Mouse (Mus musculus) limb, embryonic 13.5 days (tissue): ENCODE data around the gene Adamts1. TPM values are rescaled to one million over a fixed set of nuclear protein-coding genes. Genes with fewer than 3 reads are reported as not detected.

Source experiments
- ATAC-seq: fragments of 200-750 bp; cut with Nextera tagmentation; 2 replicates; pipeline ENCODE4 v1.8.0; 2017; ENCODE audit warnings: low read depth, moderate number of reproducible peaks, moderate TSS enrichment; ENCODE audit not compliant: low FRiP score
- H3K27ac ChIP-seq: fragments of 300-500 bp; sonication (generic); 2 replicates; pipeline ENCODE4 v1.5.1; 2015; ENCODE audit warnings: inconsistent platforms, mild to moderate bottlenecking, moderate library complexity
- H3K27me3 ChIP-seq: fragments of 300-500 bp; sonication (generic); 2 replicates; pipeline ENCODE4 v1.6.1; 2015; ENCODE audit warnings: mild to moderate bottlenecking, inconsistent platforms
- H3K36me3 ChIP-seq: fragments of 300-500 bp; sonication (generic); 2 replicates; pipeline ENCODE4 v1.6.1; 2015; ENCODE audit warnings: inconsistent platforms, mild to moderate bottlenecking, moderate library complexity
- H3K4me1 ChIP-seq: fragments of 300-500 bp; sonication (generic); 2 replicates; pipeline ENCODE4 v1.6.1; 2015; ENCODE audit warnings: inconsistent platforms
- H3K4me2 ChIP-seq: fragments of 300-500 bp; sonication (generic); replicated peaks from 2 replicates; pipeline ENCODE4 v1.6.1; 2015; ENCODE audit warnings: inconsistent platforms, mild to moderate bottlenecking, moderate library complexity
- H3K4me3 ChIP-seq: fragments of 300-500 bp; sonication (generic); 2 replicates; pipeline ENCODE4 v1.5.1; 2015; ENCODE audit warnings: moderate library complexity, mild to moderate bottlenecking, inconsistent platforms
- H3K9ac ChIP-seq: fragments of 300-500 bp; sonication (generic); 2 replicates; pipeline ENCODE4 v1.6.1; 2015; ENCODE audit warnings: mild to moderate bottlenecking, inconsistent platforms
- H3K9me3 ChIP-seq: fragments of 300-500 bp; sonication (generic); 2 replicates; pipeline ENCODE4 v1.6.1; 2016; ENCODE audit warnings: inconsistent platforms
- WGBS: fragments of 180-500 bp; shearing (Covaris S2); methylation state at CpG from one replicate; pipeline ENCODE4 v1.1.7; 2015; 5-methylcytosine and 5-hydroxymethylcytosine counted together
- polyA plus RNA-seq: library from polyadenylated mRNA; unstranded; fragments of >200 nt; fragmentation: Nextera tagmentation; extraction: Ambion mirVana; gene quantifications from 2 replicates; pipeline ENCODE4 v1.2.1, GENCODE M21; 2015

Gene Adamts1
- 53.6 TPM in 2 replicates for polyA plus RNA-seq

GRCm38 (mm10) chr16:85802954-85803353, at the start of gene Adamts1:
Gene Adamts1, minus strand, starts transcription at chr16:85803113.
- H3K9me3 ChIP-seq, result no peaks in the 10 kb centered on the region
- peaks cover 22% of the 10 kb centered on the region for H3K36me3 ChIP-seq
- H3K27ac ChIP-seq, result peak within 1 kb of the TSS; percentile 95
- under 1% methylated on average over 26 of the region's 26 CpGs for WGBS
- ATAC-seq, result peak; percentile 91
- H3K4me2 ChIP-seq, result peak within 1 kb of the TSS; percentile 85
- peaks cover 33% of the 10 kb centered on the region for H3K4me1 ChIP-seq
- H3K27me3 ChIP-seq, result no peaks in the 10 kb centered on the region
- peak within 1 kb of the TSS; percentile 83 for H3K4me3 ChIP-seq
- peak within 1 kb of the TSS; percentile 94 for H3K9ac ChIP-seq

GRCm38 (mm10) chr16:85827066-85827465, 24.2 kb upstream of the Adamts1 start:
- Histone ChIP-seq H3K27ac (no peak overlapping the region), H3K27me3 (no peaks in the 10 kb centered on the region), H3K9ac (no peak overlapping the region), H3K4me3 (no peak overlapping the region), H3K4me2 (no peak overlapping the region), H3K36me3 (no peaks in the 10 kb centered on the region), H3K9me3 (no peaks in the 10 kb centered on the region), H3K4me1 (no peaks in the 10 kb centered on the region)
- ATAC-seq, result no peak
- 80% methylated on average over 3 of the region's 3 CpGs for WGBS

GRCm38 (mm10) chr16:85822330-85822916, 19.5 kb upstream of the Adamts1 start:
- H3K9ac ChIP-seq, result no peak overlapping the region
- ATAC-seq, result no peak
- 80% methylated on average over 5 of the region's 5 CpGs for WGBS
- no peak overlapping the region for H3K4me3 ChIP-seq
- no peaks in the 10 kb centered on the region for H3K9me3 ChIP-seq
- peaks cover 4% of the 10 kb centered on the region; the same call in 1 of the 2 replicates for H3K27me3 ChIP-seq
- no peak overlapping the region for H3K27ac ChIP-seq
- no peaks in the 10 kb centered on the region for H3K36me3 ChIP-seq
- no peaks in the 10 kb centered on the region for H3K4me1 ChIP-seq
- no peak overlapping the region for H3K4me2 ChIP-seq

GRCm38 (mm10) chr16:85819808-85820458, 17.0 kb upstream of the Adamts1 start:
- no peak; the same call in 1 of the 2 replicates for ATAC-seq
- H3K4me1 ChIP-seq, result no peaks in the 10 kb centered on the region
- H3K9ac ChIP-seq, result no peak overlapping the region
- H3K27ac ChIP-seq, result no peak overlapping the region
- 47% methylated on average over 5 of the region's 5 CpGs for WGBS
- H3K27me3 ChIP-seq, result peaks cover 4% of the 10 kb centered on the region; the same call in 1 of the 2 replicates
- no peak overlapping the region for H3K4me2 ChIP-seq
- no peak overlapping the region for H3K4me3 ChIP-seq
- no peaks in the 10 kb centered on the region for H3K36me3 ChIP-seq
- no peaks in the 10 kb centered on the region for H3K9me3 ChIP-seq

- no peak for ATAC-seq
- H3K27ac ChIP-seq, result no peak overlapping the region
- no peak overlapping the region for H3K4me3 ChIP-seq
- H3K9me3 ChIP-seq, result no peaks in the 10 kb centered on the region
- no peak overlapping the region for H3K4me2 ChIP-seq
- H3K9ac ChIP-seq, result no peak overlapping the region
- 92% methylated on average over 2 of the region's 2 CpGs for WGBS
- no peaks in the 10 kb centered on the region for H3K36me3 ChIP-seq
- peaks cover 3% of the 10 kb centered on the region; the same call in 1 of the 2 replicates for H3K27me3 ChIP-seq
- no peaks in the 10 kb centered on the region for H3K4me1 ChIP-seq
Measured at GRCm38 (mm10) chr16:85814116-85814515, 11.2 kb upstream of the Adamts1 start.

GRCm38 (mm10) chr16:85807626-85808025, 4.7 kb upstream of the Adamts1 start:
- peak overlapping the region; percentile 39 for H3K4me2 ChIP-seq

GRCm38 (mm10) chr16:85807072-85807471, 4.2 kb upstream of the Adamts1 start:
- no peaks in the 10 kb centered on the region for H3K27me3 ChIP-seq
- H3K4me3 ChIP-seq, result no peak overlapping the region
- no peak for ATAC-seq
- peak overlapping the region; percentile 39; the same call in 1 of the 2 replicates for H3K4me2 ChIP-seq
- WGBS, result 21% methylated on average over 3 of the region's 3 CpGs
- H3K27ac ChIP-seq, result no peak overlapping the region
- H3K4me1 ChIP-seq, result peaks cover 23% of the 10 kb centered on the region
- H3K9ac ChIP-seq, result no peak overlapping the region
- no peaks in the 10 kb centered on the region for H3K9me3 ChIP-seq
- no peaks in the 10 kb centered on the region for H3K36me3 ChIP-seq

More at GRCm38 (mm10) chr16:85807626-85808025, 4.7 kb upstream of the Adamts1 start:
- Histone ChIP-seq H3K4me1 (peaks cover 23% of the 10 kb centered on the region), H3K27ac (no peak overlapping the region), H3K36me3 (no peaks in the 10 kb centered on the region), H3K27me3 (no peaks in the 10 kb centered on the region), H3K4me3 (no peak overlapping the region), H3K9me3 (no peaks in the 10 kb centered on the region), H3K9ac (no peak overlapping the region)
- WGBS, result 10% methylated on average over 2 of the region's 2 CpGs
- no peak for ATAC-seq

- peaks cover 23% of the 10 kb centered on the region for H3K4me1 ChIP-seq
- H3K36me3 ChIP-seq, result no peaks in the 10 kb centered on the region
- H3K27ac ChIP-seq, result no peak overlapping the region
- no peak overlapping the region for H3K4me3 ChIP-seq
- H3K9ac ChIP-seq, result no peak overlapping the region
- ATAC-seq, result no peak
- 61% methylated on average over 2 of the region's 2 CpGs for WGBS
- no peaks in the 10 kb centered on the region for H3K9me3 ChIP-seq
- H3K27me3 ChIP-seq, result no peaks in the 10 kb centered on the region
- H3K4me2 ChIP-seq, result no peak overlapping the region
Measured at GRCm38 (mm10) chr16:85805581-85805980, 2.7 kb upstream of the Adamts1 start.

GRCm38 (mm10) chr16:85803613-85804551, 969 bp upstream of the Adamts1 start:
- peaks cover 33% of the 10 kb centered on the region for H3K4me1 ChIP-seq
- whole genome bisulfite sequencing, result 2% methylated on average over 25 of the region's 25 CpGs
- peaks cover 13% of the 10 kb centered on the region for H3K36me3 ChIP-seq
- H3K27ac ChIP-seq, result peak overlapping the region; percentile 95
- H3K9ac ChIP-seq, result peak overlapping the region; percentile 94
- H3K4me3 ChIP-seq, result peak overlapping the region; percentile 83
- ATAC-seq, result 0 out of 2 replicates have a peak, but pooled peaks have one; percentile 7
- H3K9me3 ChIP-seq, result no peaks in the 10 kb centered on the region
- peak overlapping the region; percentile 85 for H3K4me2 ChIP-seq
- no peaks in the 10 kb centered on the region for H3K27me3 ChIP-seq

GRCm38 (mm10) chr16:85801971-85802811, 722 bp downstream of the Adamts1 start:
- H3K9ac ChIP-seq, result peak overlapping the region; percentile 94
- H3K4me1 ChIP-seq, result peaks cover 36% of the 10 kb centered on the region
- no peaks in the 10 kb centered on the region for H3K27me3 ChIP-seq
- peaks cover 30% of the 10 kb centered on the region for H3K36me3 ChIP-seq
- WGBS, result 0% methylated on average over 67 of the region's 67 CpGs
- H3K4me3 ChIP-seq, result peak overlapping the region; percentile 83
- ATAC-seq, result 0 out of 2 replicates have a peak, but pooled peaks have one; percentile 1
- H3K27ac ChIP-seq, result peak overlapping the region; percentile 95
- no peaks in the 10 kb centered on the region for H3K9me3 ChIP-seq
- peak overlapping the region; percentile 85 for H3K4me2 ChIP-seq

- Histone ChIP-seq H3K4me1 (peaks cover 36% of the 10 kb centered on the region), H3K4me2 (peak overlapping the region; percentile 85), H3K27me3 (no peaks in the 10 kb centered on the region), H3K4me3 (peak overlapping the region; percentile 83), H3K9me3 (no peaks in the 10 kb centered on the region), H3K27ac (peak overlapping the region; percentile 95), H3K9ac (peak overlapping the region; percentile 94), H3K36me3 (peaks cover 39% of the 10 kb centered on the region)
- WGBS, result under 1% methylated on average over 23 of the region's 23 CpGs
- peak; percentile 75 for ATAC-seq
Measured at GRCm38 (mm10) chr16:85801252-85801651, 1.7 kb downstream of the Adamts1 start.
